Comparison of ENCODE assay signal across 14 mouse cellular contexts in the genomic region with DNA sequence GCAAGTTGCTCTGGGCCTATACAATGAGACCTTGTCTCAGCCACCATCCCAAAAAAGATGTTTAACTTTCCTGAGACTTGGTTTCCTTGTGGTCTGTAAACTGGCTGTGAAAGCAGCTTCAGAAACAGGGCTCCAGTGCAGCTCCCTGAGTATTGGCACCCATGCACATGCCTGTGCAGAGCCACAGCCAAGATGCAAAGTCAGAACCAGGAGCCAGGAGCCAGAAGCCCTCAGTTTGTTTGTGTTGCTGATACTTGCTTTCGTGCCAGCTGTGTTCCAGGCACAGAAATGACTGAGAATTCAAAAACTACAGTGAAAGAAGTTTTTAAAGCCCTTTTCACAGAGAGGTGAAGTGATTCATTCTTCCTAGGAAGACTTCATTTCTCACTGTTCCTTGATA. TPM values are rescaled to one million over a fixed set of nuclear protein-coding genes. Genes with fewer than 3 reads are reported as not detected.
A peak's percentile ranks its signal among the peaks of the same experiment; 100 is the strongest.
DNase-seq lines count a peak whose midpoint lies in the region; ATAC-seq and TF ChIP-seq lines count a peak whose summit lies in the region.
"Had no signal": no experiment of that assay in that cellular context is flagged by ENCODE, and none has a peak within 500 bp of the region (broad histone marks: within the 10 kb centered on the region; RNA-seq: fewer than 3 reads in every experiment).

No protein-coding gene starts in this region.

- no peaks in the 10 kb centered on the region for H3K27me3 ChIP-seq in lung, embryonic 16.5 days (ENCODE audit: control insufficient read depth, insufficient read depth, low read depth, low read length)
- no peaks in the 10 kb centered on the region for H3K27me3 ChIP-seq in lung, postnatal 0 days (replicated peaks; ENCODE audit: insufficient read depth, low read length)
- H3K27me3 ChIP-seq: liver, embryonic 13.5 days had no signal

- peak overlapping the region; percentile 12; the same call in 1 of the 2 replicates for H3K27ac ChIP-seq in lung, embryonic 16.5 days (ENCODE audit: low read length)
- H3K27ac ChIP-seq in lung, postnatal 0 days (ENCODE audit: low read length), result no peak overlapping the region
- H3K27ac ChIP-seq: kidney, postnatal 0 days; liver, embryonic 13.5 days had no signal

- no peak overlapping the region for H3K4me3 ChIP-seq in lung, embryonic 16.5 days (ENCODE audit: low read length)
- no peak overlapping the region for H3K4me3 ChIP-seq in lung, postnatal 0 days (ENCODE audit: low read depth, low read length)
- H3K4me3 ChIP-seq: liver, embryonic 13.5 days had no signal

- intact Hi-C loops in heart, postnatal 25 days (cut with DNase I), result no loop called here
- intact Hi-C loops in left cerebral cortex, postnatal 25 days (cut with DNase I), result no loop called here

- DNase-seq in adrenal gland, postnatal 14 days, result peak; percentile 31
- DNase-seq in adrenal gland, adult 18-20 months (ENCODE audit: low spot score in 2 of 2), result no peak
- DNase-seq in heart, postnatal 25 days (ENCODE audit: low spot score), result peak; percentile 14
- no peak for DNase-seq in heart, postnatal 4 days
- no peak for DNase-seq in lung, postnatal 0 days (ENCODE audit: low spot score)
- DNase-seq in lung, postnatal 25 days (ENCODE audit: low spot score), result peak; percentile 38
- DNase-seq in left cerebral cortex, postnatal 25 days (ENCODE audit: low spot score in 2 of 2), result no peak
- DNase-seq: B cell, adult 2 months; cerebellum, postnatal 36 days; liver, embryonic 13.5 days; midbrain, embryonic 14.5 days; thymus, adult 2 months had no signal

- no peak overlapping the region for H3K9ac ChIP-seq in lung, embryonic 16.5 days (ENCODE audit: low read length)
- H3K9ac ChIP-seq in lung, postnatal 0 days (replicated peaks; ENCODE audit: low read depth), result no peak overlapping the region
- H3K9ac ChIP-seq: liver, embryonic 13.5 days had no signal

- no peak for TF ChIP-seq EP300 in lung, postnatal 0 days (IDR thresholded peaks at IDR 0.05)

- TF ChIP-seq CTCF in lung, postnatal 0 days (IDR thresholded peaks at IDR 0.05), result no peak

- no peaks in the 10 kb centered on the region for H3K36me3 ChIP-seq in lung, embryonic 16.5 days (ENCODE audit: control insufficient read depth, insufficient read depth, low read length)
- H3K36me3 ChIP-seq in lung, postnatal 0 days (ENCODE audit: insufficient read depth, low read length), result no peaks in the 10 kb centered on the region; the same call in 1 of the 2 replicates
- H3K36me3 ChIP-seq: liver, embryonic 13.5 days had no signal

- WGBS in lung, embryonic 16.5 days, result 30% methylated on average over 1 of the region's 1 CpGs
- WGBS in lung, postnatal 0 days, result 31% methylated on average over 1 of the region's 1 CpGs

- peaks cover 3% of the 10 kb centered on the region for H3K4me1 ChIP-seq in lung, embryonic 16.5 days (replicated peaks; ENCODE audit: control insufficient read depth, insufficient read depth, low read length)
- H3K4me1 ChIP-seq in lung, postnatal 0 days (ENCODE audit: insufficient read depth, low read depth, low read length), result no peaks in the 10 kb centered on the region

- no peaks in the 10 kb centered on the region for H3K9me3 ChIP-seq in lung, embryonic 16.5 days (ENCODE audit: control insufficient read depth, low read length)
- no peaks in the 10 kb centered on the region for H3K9me3 ChIP-seq in lung, postnatal 0 days (ENCODE audit: low read length)
- H3K9me3 ChIP-seq: liver, embryonic 13.5 days had no signal

- H3K4me2 ChIP-seq in lung, embryonic 16.5 days (ENCODE audit: low read depth, low read length), result no peak overlapping the region
- H3K4me2 ChIP-seq in lung, postnatal 0 days (replicated peaks; ENCODE audit: low read depth, low read length), result no peak overlapping the region
- H3K4me2 ChIP-seq: liver, embryonic 13.5 days had no signal

- peak; percentile 57; the same call in 1 of the 2 replicates for ATAC-seq in lung, embryonic 16.5 days (ENCODE audit: low read depth)
- no peak for ATAC-seq in lung, postnatal 0 days

RNA-seq across cellular contexts. Expression of gene Tnrc6b, which starts 6.3 kb away (rescaled TPM):
- total RNA-seq in adrenal gland, postnatal 14 days (2021), result 55.7 and 63.3 TPM in 2 replicates
- 10 to 100 TPM; 30.8 to 36.8 TPM for total RNA-seq in adrenal gland, adult 18-20 months (2021)
- 10 to 100 TPM; 48.4 to 53.0 TPM for total RNA-seq in heart, postnatal 25 days (2021)
- total RNA-seq in heart, postnatal 4 days (2021), result 10 to 100 TPM; 59.5 to 60.8 TPM
- 26.7 and 30.8 TPM in 2 replicates for polyA plus RNA-seq in lung, embryonic 16.5 days (2015; fragmentation: Nextera tagmentation; extraction: Ambion mirVana)
- 10.1 and 11.7 TPM in 2 replicates for polyA plus RNA-seq in lung, postnatal 0 days (2015; fragmentation: Nextera tagmentation; extraction: Ambion mirVana)
- total RNA-seq in left cerebral cortex, postnatal 25 days (2021), result 100 to 1,000 TPM; 110 to 131 TPM

RNA-seq across cellular contexts. Expression of gene Fam83f, which starts 45.8 kb away (rescaled TPM):
- total RNA-seq in adrenal gland, postnatal 14 days (2021), result 0.79 and 0.96 TPM in 2 replicates
- total RNA-seq in adrenal gland, adult 18-20 months (2021), result under 1 TPM in 1 of 2 experiments, not detected in 1; 0.42 TPM
- total RNA-seq in heart, postnatal 25 days (2021), result under 1 TPM in 1 of 2 experiments, not detected in 1; 0.08 TPM
- total RNA-seq in heart, postnatal 4 days (2021), result under 1 TPM; 0.17 to 0.23 TPM
- polyA plus RNA-seq in lung, embryonic 16.5 days (2015; fragmentation: Nextera tagmentation; extraction: Ambion mirVana), result 1.3 and 1.5 TPM in 2 replicates
- 0.73 and 0.80 TPM in 2 replicates for polyA plus RNA-seq in lung, postnatal 0 days (2015; fragmentation: Nextera tagmentation; extraction: Ambion mirVana)
- under 1 TPM; 0.30 to 0.46 TPM for total RNA-seq in left cerebral cortex, postnatal 25 days (2021)

Comparison
In these comparisons a context has a peak if more than half of its experiments do, and no peak if none do; other contexts are left out.
1. DNase-seq: peak in adrenal gland, postnatal 14 days (single experiment), heart, postnatal 25 days (single experiment) and lung, postnatal 25 days (single experiment); none in adrenal gland, adult 18-20 months (0 of 2), heart, postnatal 4 days (single experiment), lung, postnatal 0 days (single experiment) and left cerebral cortex, postnatal 25 days (0 of 2).